Mouse (Mus musculus): ENCODE data around the gene Kif5a. TPM values are rescaled to one million over a fixed set of nuclear protein-coding genes. Genes with fewer than 3 reads are reported as not detected.

Gene Kif5a
- total and polyA plus RNA-seq, 3 experiments: 0.14 to 2.1 TPM; not detected in 1

DNA sequence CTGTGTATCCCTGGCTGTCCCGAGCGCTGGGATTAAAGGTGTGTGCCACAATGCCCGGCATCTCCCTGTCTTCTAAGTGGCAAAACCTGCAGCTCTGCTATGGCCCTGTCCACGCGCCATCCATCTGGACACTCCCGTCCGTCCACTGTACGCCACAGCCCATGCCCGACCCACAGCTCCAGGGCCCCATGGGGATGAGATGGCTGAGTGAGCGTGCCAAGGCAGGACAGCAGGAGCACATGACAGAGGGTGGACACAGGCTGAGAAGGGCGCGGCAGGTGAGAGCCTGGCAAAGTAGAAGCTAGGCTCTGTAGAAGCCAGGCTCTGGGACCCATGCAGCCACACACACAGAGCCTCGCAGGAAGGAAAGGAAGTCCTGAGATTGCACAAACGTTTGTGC lies 31.4 kb downstream of the Kif5a start:
- Histone ChIP-seq H3K4me1 (ENCODE audit: control insufficient read depth in 1 of 2, insufficient read depth in 2 of 2) (peaks cover 0 to 23% of the 10 kb centered on the region in 2 experiments; a peak in 2 of 4 replicates), H3K9ac (ENCODE audit: insufficient read depth, low read depth) (no peak overlapping the region), H3K4me3 (replicated peaks in 1 of 3; ENCODE audit: low read depth in 2 of 3, low read length in 2 of 3, poor library complexity in 1 of 3) (no peak overlapping the region), H3K4me2 (ENCODE audit: insufficient read depth, low read depth, poor library complexity, severe bottlenecking) (no peak overlapping the region), H3K27ac (ENCODE audit: insufficient read depth, low read depth) (no peak overlapping the region), H3K9me3 (replicated peaks; ENCODE audit: low read length) (no peaks in the 10 kb centered on the region), H3K36me3 (replicated peaks in 1 of 2; ENCODE audit: control insufficient read depth in 1 of 2, insufficient read depth in 1 of 2, low read length in 1 of 2) (no peaks in the 10 kb centered on the region), H3K79me2 (replicated peaks; ENCODE audit: control insufficient read depth, extremely low read depth, insufficient read depth, poor library complexity, severe bottlenecking) (no peaks in the 10 kb centered on the region), H3K27me3 (replicated peaks) (peaks cover 48% of the 10 kb centered on the region)
- in situ Hi-C loops (cut with MboI; ENCODE audit: low pct_ligation_motif_present, low pct_unique_long_range_greater_than_20kb, low sequenced_read_pairs) (no loop called here), dilution Hi-C loops (cut with MboI; ENCODE audit: extremely low pct_ligation_motif_present, extremely low pct_unique_long_range_greater_than_20kb, low sequenced_read_pairs) (no loop called here)
- TF ChIP-seq USF2 (conservative IDR thresholded peaks at IDR 0.05; ENCODE audit: low read depth, low read length): no peak
- no peak for TF ChIP-seq POLR2AphosphoS2 (IDR thresholded peaks at IDR 0.05; ENCODE audit: low read depth, low read length)
- no peak for TF ChIP-seq MEF2A (IDR thresholded peaks at IDR 0.05; ENCODE audit: borderline replicate concordance, low read depth, low read length)
- no peak for TF ChIP-seq PAX5 (IDR thresholded peaks at IDR 0.05; ENCODE audit: low read length)
- no peak for TF ChIP-seq ZNF384 (IDR thresholded peaks at IDR 0.05; ENCODE audit: low read depth, low read length)
- TF ChIP-seq IRF4 (IDR thresholded peaks at IDR 0.05; ENCODE audit: low read depth, low read length): no peak
- no peak for TF ChIP-seq TBP (conservative IDR thresholded peaks at IDR 0.05; ENCODE audit: low read depth, low read length)
- no peak for TF ChIP-seq MAZ (IDR thresholded peaks at IDR 0.05; ENCODE audit: low read depth, low read length)
- TF ChIP-seq UBTF (IDR thresholded peaks at IDR 0.05; ENCODE audit: low read depth, low read length): no peak
- TF ChIP-seq ZC3H11A (IDR thresholded peaks at IDR 0.05; ENCODE audit: low read depth, low read length): no peak
- no peak for TF ChIP-seq HCFC1 (IDR thresholded peaks at IDR 0.05; ENCODE audit: low read depth, low read length)
- no peak for TF ChIP-seq NELFE (IDR thresholded peaks at IDR 0.05; ENCODE audit: low read depth, low read length)
- no peak for TF ChIP-seq CTCF (conservative IDR thresholded peaks at IDR 0.05 in 1 of 2, IDR thresholded peaks at IDR 0.05 in 1 of 2; ENCODE audit: low read depth in 2 of 2, low read length in 2 of 2)
- no peak for TF ChIP-seq MAX (IDR thresholded peaks at IDR 0.05; ENCODE audit: low read length)
- no peak for TF ChIP-seq SIN3A (IDR thresholded peaks at IDR 0.05; ENCODE audit: low read length)
- no peak for TF ChIP-seq RAD21 (IDR thresholded peaks at IDR 0.05; ENCODE audit: low read depth, low read length)
- no peak for TF ChIP-seq MXI1 (IDR thresholded peaks at IDR 0.05; ENCODE audit: low read depth, low read length)
- TF ChIP-seq ELF1 (IDR thresholded peaks at IDR 0.05; ENCODE audit: low read depth, low read length): no peak
- TF ChIP-seq KAT2A (IDR thresholded peaks at IDR 0.05; ENCODE audit: insufficient replicate concordance, low read length): no peak
- DNase-seq (ENCODE audit: extremely low read depth): no peak

DNA sequence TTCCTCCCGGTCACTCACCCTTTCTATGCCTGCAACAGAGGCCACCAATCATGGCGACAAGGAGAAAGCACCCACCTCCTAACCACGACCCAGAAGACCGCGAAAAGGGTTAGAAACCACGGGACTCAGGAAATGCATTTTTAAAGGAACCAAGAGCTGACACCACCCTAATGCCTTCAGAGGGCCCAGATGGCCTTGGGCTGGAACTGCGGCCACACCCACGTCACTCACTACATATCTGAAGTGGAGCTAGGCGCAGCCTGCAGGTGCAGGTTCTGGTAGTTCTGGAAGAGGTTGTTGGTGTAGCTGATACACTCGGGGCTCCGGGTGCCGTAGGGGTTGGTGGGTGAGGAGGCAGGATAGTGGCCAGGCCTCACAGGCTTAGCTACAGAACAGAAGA lies 32.5 kb downstream of the Kif5a start:
- peaks cover 3 to 28% of the 10 kb centered on the region in 2 experiments for H3K4me1 ChIP-seq (ENCODE audit: control insufficient read depth in 1 of 2, insufficient read depth in 2 of 2)
- no peak overlapping the region for H3K27ac ChIP-seq (ENCODE audit: insufficient read depth, low read depth)
- TF ChIP-seq MAX (IDR thresholded peaks at IDR 0.05; ENCODE audit: low read length) (no peak), NRF1 (IDR thresholded peaks at IDR 0.05; ENCODE audit: low read depth, low read length) (no peak)
- no peaks in the 10 kb centered on the region for H3K9me3 ChIP-seq (replicated peaks; ENCODE audit: low read length)
- H3K79me2 ChIP-seq (replicated peaks; ENCODE audit: control insufficient read depth, extremely low read depth, insufficient read depth, poor library complexity, severe bottlenecking): no peaks in the 10 kb centered on the region
- H3K4me2 ChIP-seq (ENCODE audit: insufficient read depth, low read depth, poor library complexity, severe bottlenecking): no peak overlapping the region
- dilution Hi-C loops (cut with MboI; ENCODE audit: extremely low pct_ligation_motif_present, extremely low pct_unique_long_range_greater_than_20kb, low sequenced_read_pairs): no loop called here
- no peak overlapping the region for H3K9ac ChIP-seq (ENCODE audit: insufficient read depth, low read depth)
- no peak for DNase-seq (ENCODE audit: extremely low read depth)
- in situ Hi-C loops (cut with MboI; ENCODE audit: low pct_ligation_motif_present, low pct_unique_long_range_greater_than_20kb, low sequenced_read_pairs): no loop called here
- H3K36me3 ChIP-seq (replicated peaks in 1 of 2; ENCODE audit: control insufficient read depth in 1 of 2, insufficient read depth in 1 of 2, low read length in 1 of 2): no peaks in the 10 kb centered on the region
- H3K4me3 ChIP-seq (replicated peaks in 1 of 3; ENCODE audit: low read depth in 2 of 3, low read length in 2 of 3, poor library complexity in 1 of 3): no peak overlapping the region
- peaks cover 40% of the 10 kb centered on the region for H3K27me3 ChIP-seq (replicated peaks)
